Mouse (Mus musculus): ENCODE results near the gene Rab21. TPM values are rescaled to one million over a fixed set of nuclear protein-coding genes. Genes with fewer than 3 reads are reported as not detected.
"Not testable (repeated sequence)": the region's sequence is repeated elsewhere in the genome, so short reads cannot be mapped to it uniquely, and the experiment has no call there.

The Rab21 gene
- polyA plus RNA-seq, 1 experiment from 2014 or later: 4.7 TPM

- 90% methylated on average over 4 of the region's 4 CpGs for WGBS
- no peak overlapping the region for H3K4me3 ChIP-seq (ENCODE audit: low read length)
- H3K4me1 ChIP-seq (ENCODE audit: control insufficient read depth, insufficient read depth, low read length): no peaks in the 10 kb centered on the region
- no peaks in the 10 kb centered on the region for H3K9me3 ChIP-seq (ENCODE audit: control insufficient read depth, low read length)
- no peaks in the 10 kb centered on the region for H3K27me3 ChIP-seq (replicated peaks; ENCODE audit: control insufficient read depth, insufficient read depth, low read length)
- H3K36me3 ChIP-seq (ENCODE audit: control insufficient read depth, insufficient read depth, low read length): no peaks in the 10 kb centered on the region
- no peak overlapping the region for H3K27ac ChIP-seq (ENCODE audit: low read length)
- no peak overlapping the region for H3K4me2 ChIP-seq (ENCODE audit: low read depth, low read length)
- H3K9ac ChIP-seq (ENCODE audit: low read depth, low read length): no peak overlapping the region
- no peak for ATAC-seq
Measured at GRCm38 (mm10) chr10:115332997-115333396, 17.6 kb upstream of the Rab21 start.

- Histone ChIP-seq H3K4me2 (ENCODE audit: low read depth, low read length) (no peak overlapping the region), H3K9ac (ENCODE audit: low read depth, low read length) (no peak overlapping the region), H3K4me3 (ENCODE audit: low read length) (no peak overlapping the region), H3K27ac (ENCODE audit: low read length) (no peak overlapping the region), H3K9me3 (ENCODE audit: control insufficient read depth, low read length) (no peaks in the 10 kb centered on the region), H3K4me1 (ENCODE audit: control insufficient read depth, insufficient read depth, low read length) (no peaks in the 10 kb centered on the region), H3K27me3 (replicated peaks; ENCODE audit: control insufficient read depth, insufficient read depth, low read length) (no peaks in the 10 kb centered on the region), H3K36me3 (ENCODE audit: control insufficient read depth, insufficient read depth, low read length) (no peaks in the 10 kb centered on the region)
- ATAC-seq: no peak
- 88% methylated on average over 8 of the region's 8 CpGs for WGBS
Measured at GRCm38 (mm10) chr10:115332420-115332952, 17.1 kb upstream of the Rab21 start.

GRCm38 (mm10) chr10:115329010-115329530, 13.7 kb upstream of the Rab21 start:
- ATAC-seq: no peak
- 83% methylated on average over 3 of the region's 3 CpGs for WGBS
- no peak overlapping the region for H3K9ac ChIP-seq (ENCODE audit: low read depth, low read length)
- H3K4me3 ChIP-seq (ENCODE audit: low read length): no peak overlapping the region
- H3K27ac ChIP-seq (ENCODE audit: low read length): no peak overlapping the region
- no peaks in the 10 kb centered on the region for H3K36me3 ChIP-seq (ENCODE audit: control insufficient read depth, insufficient read depth, low read length)
- no peaks in the 10 kb centered on the region for H3K9me3 ChIP-seq (ENCODE audit: control insufficient read depth, low read length)
- no peaks in the 10 kb centered on the region for H3K4me1 ChIP-seq (ENCODE audit: control insufficient read depth, insufficient read depth, low read length)
- H3K27me3 ChIP-seq (replicated peaks; ENCODE audit: control insufficient read depth, insufficient read depth, low read length): no peaks in the 10 kb centered on the region
- no peak overlapping the region for H3K4me2 ChIP-seq (ENCODE audit: low read depth, low read length)

GRCm38 (mm10) chr10:115328514-115328913, 13.1 kb upstream of the Rab21 start:
- 70% methylated on average over 6 of the region's 6 CpGs for WGBS

GRCm38 (mm10) chr10:115323295-115323694, 7.9 kb upstream of the Rab21 start:
- Histone ChIP-seq H3K36me3 (ENCODE audit: control insufficient read depth, insufficient read depth, low read length) (no peaks in the 10 kb centered on the region), H3K27ac (ENCODE audit: low read length) (no peak overlapping the region), H3K4me2 (ENCODE audit: low read depth, low read length) (no peak overlapping the region), H3K27me3 (replicated peaks; ENCODE audit: control insufficient read depth, insufficient read depth, low read length) (no peaks in the 10 kb centered on the region), H3K4me3 (ENCODE audit: low read length) (no peak overlapping the region), H3K9ac (ENCODE audit: low read depth, low read length) (no peak overlapping the region), H3K4me1 (ENCODE audit: control insufficient read depth, insufficient read depth, low read length) (no peaks in the 10 kb centered on the region), H3K9me3 (ENCODE audit: control insufficient read depth, low read length) (no peaks in the 10 kb centered on the region)
- 9% methylated on average over 6 of the region's 6 CpGs for WGBS
- no peak for ATAC-seq

More at GRCm38 (mm10) chr10:115328514-115328913, 13.1 kb upstream of the Rab21 start:
- H3K9ac ChIP-seq (ENCODE audit: low read depth, low read length): no peak overlapping the region
- no peak overlapping the region for H3K27ac ChIP-seq (ENCODE audit: low read length)
- H3K27me3 ChIP-seq (replicated peaks; ENCODE audit: control insufficient read depth, insufficient read depth, low read length): no peaks in the 10 kb centered on the region
- no peak for ATAC-seq
- no peak overlapping the region for H3K4me2 ChIP-seq (ENCODE audit: low read depth, low read length)
- H3K36me3 ChIP-seq (ENCODE audit: control insufficient read depth, insufficient read depth, low read length): no peaks in the 10 kb centered on the region
- H3K9me3 ChIP-seq (ENCODE audit: control insufficient read depth, low read length): no peaks in the 10 kb centered on the region
- no peak overlapping the region for H3K4me3 ChIP-seq (ENCODE audit: low read length)
- no peaks in the 10 kb centered on the region for H3K4me1 ChIP-seq (ENCODE audit: control insufficient read depth, insufficient read depth, low read length)

- no peak for ATAC-seq
- 83% methylated on average over 5 of the region's 5 CpGs for WGBS
- no peaks in the 10 kb centered on the region for H3K9me3 ChIP-seq (ENCODE audit: control insufficient read depth, low read length)
Measured at GRCm38 (mm10) chr10:115321317-115322035, 6.1 kb upstream of the Rab21 start.

GRCm38 (mm10) chr10:115318388-115318787, 3.0 kb upstream of the Rab21 start:
- not testable (repeated sequence) for ATAC-seq; H3K4me1 ChIP-seq (ENCODE audit: control insufficient read depth, insufficient read depth, low read length); H3K4me3 ChIP-seq (ENCODE audit: low read length); H3K27me3 ChIP-seq (replicated peaks; ENCODE audit: control insufficient read depth, insufficient read depth, low read length); H3K27ac ChIP-seq (ENCODE audit: low read length); H3K36me3 ChIP-seq (ENCODE audit: control insufficient read depth, insufficient read depth, low read length); H3K9me3 ChIP-seq (ENCODE audit: control insufficient read depth, low read length); H3K4me2 ChIP-seq (ENCODE audit: low read depth, low read length); H3K9ac ChIP-seq (ENCODE audit: low read depth, low read length)
- WGBS: 70% methylated on average over 3 of the region's 3 CpGs

More at GRCm38 (mm10) chr10:115321317-115322035, 6.1 kb upstream of the Rab21 start:
- no peak overlapping the region for H3K9ac ChIP-seq (ENCODE audit: low read depth, low read length)
- no peak overlapping the region for H3K4me3 ChIP-seq (ENCODE audit: low read length)
- no peaks in the 10 kb centered on the region for H3K36me3 ChIP-seq (ENCODE audit: control insufficient read depth, insufficient read depth, low read length)
- H3K4me1 ChIP-seq (ENCODE audit: control insufficient read depth, insufficient read depth, low read length): 0 out of 2 replicates have a peak, but pooled peaks cover under 1% of the 10 kb centered on the region
- H3K27me3 ChIP-seq (replicated peaks; ENCODE audit: control insufficient read depth, insufficient read depth, low read length): no peaks in the 10 kb centered on the region
- no peak overlapping the region for H3K27ac ChIP-seq (ENCODE audit: low read length)
- no peak overlapping the region for H3K4me2 ChIP-seq (ENCODE audit: low read depth, low read length)

GRCm38 (mm10) chr10:115316313-115316712, 919 bp upstream of the Rab21 start:
- 67% methylated on average over 11 of the region's 11 CpGs for whole genome bisulfite sequencing
- H3K27me3 ChIP-seq (replicated peaks; ENCODE audit: control insufficient read depth, insufficient read depth, low read length): no peaks in the 10 kb centered on the region
- H3K9me3 ChIP-seq (ENCODE audit: control insufficient read depth, low read length): no peaks in the 10 kb centered on the region
- ATAC-seq: no peak
- H3K27ac ChIP-seq (ENCODE audit: low read length): peak overlapping the region; percentile 96; the same call in 1 of the 2 replicates
- H3K4me2 ChIP-seq (ENCODE audit: low read depth, low read length): peak overlapping the region; percentile 83
- H3K9ac ChIP-seq (ENCODE audit: low read depth, low read length): no peak overlapping the region
- peak overlapping the region; percentile 95 for H3K4me3 ChIP-seq (ENCODE audit: low read length)
- H3K36me3 ChIP-seq (ENCODE audit: control insufficient read depth, insufficient read depth, low read length): no peaks in the 10 kb centered on the region
- peaks cover 21% of the 10 kb centered on the region for H3K4me1 ChIP-seq (ENCODE audit: control insufficient read depth, insufficient read depth, low read length)

- under 1% methylated on average over 42 of the region's 73 CpGs for WGBS
- Histone ChIP-seq H3K27ac (ENCODE audit: low read length) (peak overlapping the region; percentile 96), H3K4me3 (ENCODE audit: low read length) (peak overlapping the region; percentile 95), H3K9ac (ENCODE audit: low read depth, low read length) (peak overlapping the region; percentile 98), H3K27me3 (replicated peaks; ENCODE audit: control insufficient read depth, insufficient read depth, low read length) (no peaks in the 10 kb centered on the region), H3K9me3 (ENCODE audit: control insufficient read depth, low read length) (no peaks in the 10 kb centered on the region), H3K36me3 (ENCODE audit: control insufficient read depth, insufficient read depth, low read length) (no peaks in the 10 kb centered on the region), H3K4me2 (ENCODE audit: low read depth, low read length) (peak overlapping the region; percentile 83), H3K4me1 (ENCODE audit: control insufficient read depth, insufficient read depth, low read length) (peaks cover 27% of the 10 kb centered on the region)
- peak; percentile 52 for ATAC-seq
Measured at GRCm38 (mm10) chr10:115314582-115315452, 577 bp downstream of the Rab21 start.
